ENCODE assay signal across 8 mouse cellular contexts in the genomic region with DNA sequence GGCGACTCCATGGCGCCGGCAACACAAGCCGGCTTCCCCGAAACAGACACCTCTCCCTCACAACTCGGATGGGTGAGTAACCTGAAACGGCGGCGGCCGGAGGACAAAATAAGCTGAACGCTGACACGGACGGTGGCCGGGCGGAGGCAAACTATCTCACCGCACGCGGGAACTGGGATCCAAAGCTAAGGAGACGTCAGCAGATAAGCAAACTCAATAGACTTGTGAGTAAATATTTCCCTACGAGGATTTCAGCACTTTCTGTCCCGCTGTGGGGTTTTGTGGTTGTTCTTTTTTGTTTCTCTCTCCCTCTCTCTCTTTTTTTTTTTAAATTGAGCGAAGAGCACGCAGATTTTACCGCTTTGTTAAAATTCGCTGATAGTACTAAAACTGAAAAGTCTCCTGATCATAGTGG. TPM values are rescaled to one million over a fixed set of nuclear protein-coding genes. Genes with fewer than 3 reads are reported as not detected.
A peak's percentile ranks its signal among the peaks of the same experiment; 100 is the strongest.
DNase-seq lines count a peak whose midpoint lies in the region; ATAC-seq and TF ChIP-seq lines count a peak whose summit lies in the region.

TSS of gene Atf6 (minus strand) at position 81 of the 415 bp plus-strand sequence.

- TF ChIP-seq POLR2A in ES-Bruce4 (IDR thresholded peaks at IDR 0.05; ENCODE audit: insufficient read depth, low read length): no peak

- H3K4me1 ChIP-seq in ES-Bruce4 (ENCODE audit: control insufficient read depth, insufficient read depth, low read length): no peaks in the 10 kb centered on the region
- peaks cover 16% of the 10 kb centered on the region for H3K4me1 ChIP-seq in forebrain, embryonic 13.5 days
- H3K4me1 ChIP-seq in liver, postnatal 0 days (ENCODE audit: insufficient read depth): peaks cover 30% of the 10 kb centered on the region
- H3K4me1 ChIP-seq in neural tube, embryonic 14.5 days (ENCODE audit: control insufficient read depth, insufficient read depth, low read length): 0 out of 2 replicates have a peak, but pooled peaks cover 7% of the 10 kb centered on the region

- peak within 1 kb of the TSS; percentile 89 for H3K4me2 ChIP-seq in forebrain, embryonic 13.5 days
- H3K4me2 ChIP-seq in liver, postnatal 0 days (ENCODE audit: low read depth, low read length): peak within 1 kb of the TSS; percentile 81
- H3K4me2 ChIP-seq in neural tube, embryonic 14.5 days (ENCODE audit: low read depth, low read length): peak within 1 kb of the TSS; percentile 74

- TF ChIP-seq EP300 in ES-Bruce4 (IDR thresholded peaks at IDR 0.05; ENCODE audit: insufficient read depth, low read depth, low read length): peak; percentile 69; the same call in 1 of the 2 replicates
- TF ChIP-seq EP300 in liver, postnatal 0 days (IDR thresholded peaks at IDR 0.05; ENCODE audit: low read depth): peak; percentile 71; the same call in 1 of the 2 replicates

- ATAC-seq in cerebellum, adult (ENCODE audit: insufficient number of reproducible peaks, low FRiP score, low TSS enrichment): peak; percentile 71
- peak; percentile 83 for ATAC-seq in forebrain, embryonic 13.5 days
- peak; percentile 89 for ATAC-seq in liver, postnatal 0 days
- ATAC-seq in neural tube, embryonic 14.5 days (ENCODE audit: low read depth): peak; percentile 81

- peak within 1 kb of the TSS; percentile 76 for H3K9ac ChIP-seq in ES-Bruce4 (ENCODE audit: low read depth, poor library complexity, severe bottlenecking)
- H3K9ac ChIP-seq in forebrain, embryonic 13.5 days: peak within 1 kb of the TSS; percentile 86
- peak within 1 kb of the TSS; percentile 71 for H3K9ac ChIP-seq in liver, postnatal 0 days (replicated peaks)
- H3K9ac ChIP-seq in neural tube, embryonic 14.5 days (replicated peaks; ENCODE audit: low read depth, low read length): peak within 1 kb of the TSS; percentile 81

- WGBS in forebrain, embryonic 13.5 days: under 1% methylated on average over 25 of the region's 25 CpGs
- under 1% methylated on average over 25 of the region's 25 CpGs for WGBS in large intestine, adult 2 months
- 0% methylated on average over 25 of the region's 25 CpGs for WGBS in liver, postnatal 0 days (ENCODE audit: insufficient replicate concordance)
- under 1% methylated on average over 25 of the region's 25 CpGs for WGBS in neural tube, embryonic 14.5 days

- H3K36me3 ChIP-seq in ES-Bruce4 (ENCODE audit: control insufficient read depth, insufficient read depth, low read length, poor library complexity, severe bottlenecking): no peaks in the 10 kb centered on the region
- H3K36me3 ChIP-seq in forebrain, embryonic 13.5 days (ENCODE audit: poor library complexity, severe bottlenecking): peaks cover 9% of the 10 kb centered on the region; the same call in 1 of the 2 replicates
- H3K36me3 ChIP-seq in liver, postnatal 0 days (replicated peaks; ENCODE audit: insufficient read depth, low read length): no peaks in the 10 kb centered on the region
- H3K36me3 ChIP-seq in neural tube, embryonic 14.5 days (ENCODE audit: control insufficient read depth, insufficient read depth, low read length): no peaks in the 10 kb centered on the region; the same call in 1 of the 2 replicates

- H3K9me3 ChIP-seq in ES-Bruce4 (replicated peaks; ENCODE audit: control insufficient read depth, insufficient read depth, low read length, poor library complexity, severe bottlenecking): no peaks in the 10 kb centered on the region
- H3K9me3 ChIP-seq in forebrain, embryonic 13.5 days (replicated peaks): no peaks in the 10 kb centered on the region
- H3K9me3 ChIP-seq in liver, postnatal 0 days (ENCODE audit: low read length): no peaks in the 10 kb centered on the region
- no peaks in the 10 kb centered on the region for H3K9me3 ChIP-seq in neural tube, embryonic 14.5 days (ENCODE audit: control insufficient read depth, low read length)

- peak; percentile 98 to 99 for DNase-seq in heart, postnatal 10 days
- peak; percentile 81 for DNase-seq in large intestine, adult 2 months (ENCODE audit: low read depth, low spot score)
- peak; percentile 97 for DNase-seq in liver, postnatal 0 days
- peak; percentile 97 for DNase-seq in testis, postnatal 10 days (ENCODE audit: low spot score)

- peak within 1 kb of the TSS; percentile 36; the same call in 1 of the 2 replicates for H3K27ac ChIP-seq in ES-Bruce4 (ENCODE audit: insufficient read depth, low read length)
- H3K27ac ChIP-seq in forebrain, embryonic 13.5 days: peak within 1 kb of the TSS; percentile 40; the same call in 1 of the 2 replicates
- peak within 1 kb of the TSS; percentile 85 for H3K27ac ChIP-seq in liver, postnatal 0 days (ENCODE audit: low read depth)
- peak within 1 kb of the TSS; percentile 69 for H3K27ac ChIP-seq in neural tube, embryonic 14.5 days (ENCODE audit: low read depth, low read length)

- intact Hi-C loops in heart, postnatal 10 days (cut with DNase I): no loop called here

- no peaks in the 10 kb centered on the region for H3K27me3 ChIP-seq in ES-Bruce4 (ENCODE audit: control insufficient read depth, insufficient read depth, low read length, poor library complexity, severe bottlenecking)
- no peaks in the 10 kb centered on the region for H3K27me3 ChIP-seq in forebrain, embryonic 13.5 days
- H3K27me3 ChIP-seq in liver, postnatal 0 days (ENCODE audit: insufficient read depth, low read length): no peaks in the 10 kb centered on the region
- H3K27me3 ChIP-seq in neural tube, embryonic 14.5 days (ENCODE audit: control insufficient read depth, insufficient read depth, low read length): no peaks in the 10 kb centered on the region

- no peak for TF ChIP-seq CTCF in ES-Bruce4 (IDR thresholded peaks at IDR 0.05; ENCODE audit: low read depth, low read length)
- TF ChIP-seq CTCF in liver, postnatal 0 days (IDR thresholded peaks at IDR 0.05; ENCODE audit: low read depth): no peak

- H3K4me3 ChIP-seq in ES-Bruce4 (ENCODE audit: low read depth, low read length): peak within 1 kb of the TSS; percentile 98
- peak within 1 kb of the TSS; percentile 89 for H3K4me3 ChIP-seq in forebrain, embryonic 13.5 days
- H3K4me3 ChIP-seq in liver, postnatal 0 days (ENCODE audit: low read depth, low read length): peak within 1 kb of the TSS; percentile 66
- H3K4me3 ChIP-seq in neural tube, embryonic 14.5 days (ENCODE audit: low read depth, low read length): peak within 1 kb of the TSS; percentile 88

RNA-seq across cellular contexts. Expression of gene Atf6, which starts in this region (rescaled TPM):
- polyA plus RNA-seq in ES-Bruce4 (2011; ENCODE audit: insufficient read depth, insufficient read length, low read depth, missing spikeins): 23.7 and 24.1 TPM in 2 replicates
- 6.6 and 8.2 TPM in 2 replicates for polyA plus RNA-seq in forebrain, embryonic 13.5 days (2015; fragmentation: Nextera tagmentation; extraction: Ambion mirVana)
- 10 to 100 TPM; 52.5 to 54.4 TPM for total RNA-seq in heart, postnatal 10 days (2021)
- 9.6 and 14.3 TPM in 2 replicates for polyA plus RNA-seq in large intestine, adult 2 months (2012; rRNA removed)
- 5.0 and 6.0 TPM in 2 replicates for polyA plus RNA-seq in liver, postnatal 0 days (2015; fragmentation: Nextera tagmentation; extraction: Ambion mirVana)
- polyA plus RNA-seq in neural tube, embryonic 14.5 days (2014; fragmentation: Nextera tagmentation; extraction: Ambion mirVana): 10.1 and 11.6 TPM in 2 replicates

Comparison
In these comparisons a context has a peak if more than half of its experiments do, and no peak if none do; other contexts are left out.
1. Peak in every context shown above with its lines: DNase-seq, ATAC-seq, H3K4me3 ChIP-seq and H3K27ac ChIP-seq.